Mouse (Mus musculus): ENCODE data around the gene Arl2. TPM values are rescaled to one million over a fixed set of nuclear protein-coding genes. Genes with fewer than 3 reads are reported as not detected.

Gene Arl2
- 38.1 TPM for polyA plus RNA-seq (2017; shearing (Covaris generic))

DNA sequence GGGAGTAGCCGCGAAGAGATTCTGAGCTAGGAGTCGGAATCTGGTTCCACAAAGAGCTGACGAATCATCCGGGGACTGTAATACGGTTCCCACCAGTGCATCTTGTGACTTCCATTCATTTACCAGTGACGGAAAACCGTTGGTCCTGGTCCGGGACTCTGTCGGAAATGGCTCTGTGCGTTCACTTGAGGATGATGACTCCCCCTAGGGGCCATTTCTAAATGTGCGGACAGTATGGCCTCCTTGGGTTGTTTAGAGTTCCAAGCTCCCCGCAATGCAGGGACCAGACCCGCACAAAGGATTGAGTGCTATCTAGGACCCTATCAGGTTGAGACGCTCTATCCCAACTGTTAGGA lies at the start of gene Arl2:
TSS of gene Arl2 (minus strand) at position 155 of the 356 bp plus-strand sequence.

GRCm38 (mm10) chr19:6184131-6184530 lies 42.8 kb upstream of the Arl2 start, which contains the start of gene Majin:
Gene Majin (plus strand): TSS chr19:6184388.

GRCm38 (mm10) chr19:6140678-6141393 lies 512 bp downstream of the Arl2 start, which contains the start of gene Batf2:
Gene Batf2 (plus strand): TSS chr19:6140983.

GRCm38 (mm10) chr19:6127760-6128341 lies 13.5 kb downstream of the Arl2 start, which contains the start of gene Snx15:
Gene Snx15 (minus strand): TSS chr19:6128304.

GRCm38 (mm10) chr19:6117986-6118676 lies 23.2 kb downstream of the Arl2 start, which contains the start of gene Sac3d1:
Gene Sac3d1 (minus strand): TSS chr19:6118650.

GRCm38 (mm10) chr19:6105586-6105985 lies 35.8 kb downstream of the Arl2 start, which contains the start of gene Naaladl1:
Gene Naaladl1 (plus strand): TSS chr19:6105782.

GRCm38 (mm10) chr19:6094119-6094518 lies 47.2 kb downstream of the Arl2 start, which contains the start of gene AC131692.1:
Gene AC131692.1 (plus strand): TSS chr19:6094419.

DNA sequence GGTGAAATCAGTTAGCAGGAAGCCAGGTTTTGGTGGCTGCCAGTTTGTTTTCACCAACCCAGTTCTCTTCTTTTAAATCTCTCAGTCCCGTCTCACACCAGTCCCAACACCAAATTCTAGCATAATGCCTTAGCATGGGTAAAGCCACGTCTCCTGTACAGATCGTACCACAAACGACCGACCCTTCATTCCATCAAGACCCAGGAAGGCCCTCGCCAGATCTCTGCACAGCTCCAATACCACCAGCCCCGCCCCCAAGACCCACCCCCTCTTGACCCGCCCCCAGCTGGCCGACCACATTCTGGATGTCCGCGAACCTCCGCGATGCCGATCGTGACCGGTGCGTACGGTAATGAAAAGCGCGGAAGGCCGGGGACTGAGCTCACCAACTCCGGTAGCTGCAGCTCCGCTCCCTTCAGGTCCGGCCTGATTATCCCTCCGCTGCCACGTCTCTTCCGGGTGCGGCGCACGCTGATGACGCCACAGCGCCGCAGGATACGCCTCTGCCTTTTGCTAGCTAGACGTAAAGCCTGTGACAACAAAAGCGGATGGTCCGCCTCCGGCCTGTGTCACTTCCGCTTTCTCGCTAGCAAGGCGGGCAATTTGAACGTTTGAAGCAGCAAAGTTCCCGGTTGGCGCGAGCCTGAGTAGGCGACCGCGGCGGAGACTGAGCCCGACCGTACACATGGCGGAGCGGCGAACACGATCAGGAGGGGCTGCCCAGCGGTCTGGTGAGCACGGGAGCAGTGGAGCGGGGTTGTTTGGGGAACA lies 56.7 kb downstream of the Arl2 start, which contains the start of the genes Zfpl1 and Cdca5:
TSS of gene Zfpl1 (minus strand) at position 479 of the 771 bp plus-strand sequence.
TSS of gene Cdca5 (plus strand) at position 506 of the 771 bp plus-strand sequence.

Other genes with a start within 250 kb of the Arl2 start
- gene Tigd3, start 247.4 kb downstream of the Arl2 start, polyA plus RNA-seq (2017; shearing (Covaris generic)): 0.30 TPM
- 126 TPM for gene Dpf2, start 228.5 kb downstream of the Arl2 start, polyA plus RNA-seq (2017; shearing (Covaris generic))
- gene Cdc42ep2, start 216.7 kb downstream of the Arl2 start, polyA plus RNA-seq (2017; shearing (Covaris generic)): 0.29 TPM
- gene Pola2, start 177.3 kb downstream of the Arl2 start, polyA plus RNA-seq (2017; shearing (Covaris generic)): 35.9 TPM
- not detected for gene Slc22a20, start 155.4 kb downstream of the Arl2 start, polyA plus RNA-seq (2017; shearing (Covaris generic))
- gene Capn1, start 125.7 kb downstream of the Arl2 start, polyA plus RNA-seq (2017; shearing (Covaris generic)): 43.6 TPM
- 55.4 TPM for gene Syvn1, start 95.0 kb downstream of the Arl2 start, polyA plus RNA-seq (2017; shearing (Covaris generic))
- 22.8 TPM for gene Mrpl49, start 83.8 kb downstream of the Arl2 start, polyA plus RNA-seq (2017; shearing (Covaris generic))
- 995 TPM for gene Fau, start 83.7 kb downstream of the Arl2 start, polyA plus RNA-seq (2017; shearing (Covaris generic))
- gene Znhit2, start 80.4 kb downstream of the Arl2 start, polyA plus RNA-seq (2017; shearing (Covaris generic)): 17.7 TPM
- gene Tm7sf2, start 73.2 kb downstream of the Arl2 start, polyA plus RNA-seq (2017; shearing (Covaris generic)): 6.2 TPM
- 79.3 TPM for gene Vps51, start 64.3 kb downstream of the Arl2 start, polyA plus RNA-seq (2017; shearing (Covaris generic))
- not detected for gene Tmem262, start 61.5 kb downstream of the Arl2 start, polyA plus RNA-seq (2017; shearing (Covaris generic))
- 1.2 TPM for gene Gm28374, start 59.3 kb downstream of the Arl2 start, polyA plus RNA-seq (2017; shearing (Covaris generic))
- gene Zfpl1, start 56.6 kb downstream of the Arl2 start, polyA plus RNA-seq (2017; shearing (Covaris generic)): 26.0 TPM
- gene Cdca5, start 56.6 kb downstream of the Arl2 start, polyA plus RNA-seq (2017; shearing (Covaris generic)): 0.80 TPM
- not detected for gene AC131692.1, start 47.1 kb downstream of the Arl2 start, polyA plus RNA-seq (2017; shearing (Covaris generic))
- gene Naaladl1, start 35.8 kb downstream of the Arl2 start, polyA plus RNA-seq (2017; shearing (Covaris generic)): not detected
- gene Sac3d1, start 22.9 kb downstream of the Arl2 start, polyA plus RNA-seq (2017; shearing (Covaris generic)): 6.3 TPM
- gene Snx15, start 13.2 kb downstream of the Arl2 start, polyA plus RNA-seq (2017; shearing (Covaris generic)): 28.8 TPM
- gene Batf2, start 565 bp downstream of the Arl2 start, polyA plus RNA-seq (2017; shearing (Covaris generic)): not detected
- 0.33 TPM for gene Majin, start 42.8 kb upstream of the Arl2 start, polyA plus RNA-seq (2017; shearing (Covaris generic))
- gene Gpha2, start 84.8 kb upstream of the Arl2 start, polyA plus RNA-seq (2017; shearing (Covaris generic)): not detected
- gene Ppp2r5b, start 94.3 kb upstream of the Arl2 start, polyA plus RNA-seq (2017; shearing (Covaris generic)): 15.8 TPM
- gene Atg2a, start 100.1 kb upstream of the Arl2 start, polyA plus RNA-seq (2017; shearing (Covaris generic)): 70.6 TPM
- gene Ehd1, start 135.2 kb upstream of the Arl2 start, polyA plus RNA-seq (2017; shearing (Covaris generic)): 38.7 TPM
- 0.48 TPM for gene Cdc42bpg, start 164.9 kb upstream of the Arl2 start, polyA plus RNA-seq (2017; shearing (Covaris generic))
- gene Men1, start 193.4 kb upstream of the Arl2 start, polyA plus RNA-seq (2017; shearing (Covaris generic)): 31.5 TPM
- gene Map4k2, start 199.6 kb upstream of the Arl2 start, polyA plus RNA-seq (2017; shearing (Covaris generic)): 103 TPM
- 491 TPM for gene Sf1, start 222.1 kb upstream of the Arl2 start, polyA plus RNA-seq (2017; shearing (Covaris generic))
- gene Pygm, start 242.9 kb upstream of the Arl2 start, polyA plus RNA-seq (2017; shearing (Covaris generic)): 2.7 TPM

Data from effector memory CD4-positive, alpha-beta T cell, adult 7 months (primary cell).